Mouse (Mus musculus) v-Abl transformed pro-B cells (cell line): ENCODE results near the gene Cldn8.

ENCODE experiments used
- in situ Hi-C, 2 experiments: fragments of 400-800 bp; cut with MboI; formaldehyde crosslinking; loops; one replicate each; pipeline ENCODE4 v1.15.1; 2025; ENCODE audit not compliant: unreplicated experiment in 2 of 2

Cldn8 gene

DNA sequence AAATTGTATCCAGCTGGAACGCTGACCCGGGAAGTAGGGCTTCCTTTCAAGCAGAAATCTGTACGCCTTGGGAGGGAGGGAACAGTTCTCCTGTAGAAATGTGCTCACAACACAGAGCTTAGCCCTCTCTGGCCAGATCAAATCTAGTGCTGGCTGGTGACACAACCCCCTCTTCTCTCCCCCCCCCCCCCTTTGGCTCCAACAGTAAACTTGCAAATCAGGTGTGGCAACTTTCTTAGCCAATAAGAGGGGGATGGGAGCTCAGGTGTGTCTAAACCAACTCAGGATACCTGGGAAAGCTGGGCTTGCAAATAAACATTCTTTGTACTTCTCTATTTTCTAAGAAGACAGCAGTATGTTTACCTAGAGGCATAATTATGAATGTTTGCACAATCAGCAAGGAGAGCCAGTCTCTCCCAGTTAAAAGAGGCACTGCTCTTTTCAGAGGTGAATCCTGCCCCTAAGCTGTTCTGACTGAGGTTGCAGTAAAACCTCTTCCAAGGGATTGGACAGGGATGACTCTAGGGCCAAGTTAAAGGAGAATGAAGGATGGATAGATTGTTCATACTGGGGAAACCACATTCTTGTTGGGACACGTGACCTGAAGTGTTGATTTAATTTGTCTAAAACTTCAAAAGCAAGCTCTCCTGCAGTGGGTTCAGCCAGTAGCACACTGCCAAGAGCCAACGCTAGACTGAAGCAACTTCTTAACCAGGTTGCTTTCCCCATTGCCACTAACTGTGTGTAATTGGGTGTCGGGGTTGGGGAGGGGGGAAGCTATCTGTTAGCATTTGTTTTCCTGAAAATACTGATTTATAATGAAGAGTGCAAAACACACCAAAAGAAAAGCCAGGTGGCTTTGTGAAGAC is at the start of gene Cldn8:
TSS of gene Cldn8 (minus strand) at position 139 of the 869 bp plus-strand sequence.
- in situ Hi-C loops = no loop called here

DNA sequence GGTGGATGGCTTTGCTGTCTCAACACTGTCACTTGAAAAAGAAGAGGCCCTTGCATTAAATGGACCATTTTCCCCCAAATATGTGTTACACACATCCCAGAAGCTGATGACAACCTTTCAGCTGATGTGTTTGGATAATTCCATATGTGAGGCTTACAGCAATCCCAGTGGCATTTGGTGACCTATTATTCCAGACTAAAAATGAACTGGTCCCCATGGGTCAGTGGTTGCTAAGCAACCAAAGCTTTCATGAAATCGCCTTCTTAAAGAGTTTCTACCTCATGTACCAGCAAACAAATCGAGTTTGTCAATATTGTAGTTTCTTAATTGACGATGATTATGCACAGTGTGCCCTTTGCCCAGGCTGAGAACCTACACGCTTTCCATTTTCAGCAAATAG is 49.7 kb upstream of the Cldn8 start:
- in situ Hi-C loops = no loop called here

DNA sequence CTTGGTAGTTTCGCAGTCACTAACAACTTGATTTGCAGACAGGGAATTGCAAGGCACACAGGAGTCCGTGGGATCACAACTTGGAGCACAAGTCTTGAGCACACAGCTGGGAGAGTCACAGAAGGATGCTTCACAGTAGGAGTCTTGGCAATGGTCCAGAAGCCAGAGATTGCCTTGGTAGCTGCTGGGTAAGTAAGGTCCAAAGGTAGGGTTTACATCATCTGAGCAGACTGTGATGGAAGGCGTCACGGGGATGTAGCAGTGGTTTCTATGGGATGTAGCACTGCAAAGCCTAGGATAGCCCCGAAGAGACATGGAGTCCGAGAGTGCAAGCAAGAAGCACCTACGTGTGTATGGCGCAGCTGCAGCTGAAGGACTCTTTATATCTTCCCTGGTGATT is 48.9 kb upstream of the Cldn8 start, which contains the start of gene Krtap24-1:
TSS of gene Krtap24-1 (minus strand) at position 358 of the 400 bp plus-strand sequence.
- in situ Hi-C loops = no loop called here

DNA sequence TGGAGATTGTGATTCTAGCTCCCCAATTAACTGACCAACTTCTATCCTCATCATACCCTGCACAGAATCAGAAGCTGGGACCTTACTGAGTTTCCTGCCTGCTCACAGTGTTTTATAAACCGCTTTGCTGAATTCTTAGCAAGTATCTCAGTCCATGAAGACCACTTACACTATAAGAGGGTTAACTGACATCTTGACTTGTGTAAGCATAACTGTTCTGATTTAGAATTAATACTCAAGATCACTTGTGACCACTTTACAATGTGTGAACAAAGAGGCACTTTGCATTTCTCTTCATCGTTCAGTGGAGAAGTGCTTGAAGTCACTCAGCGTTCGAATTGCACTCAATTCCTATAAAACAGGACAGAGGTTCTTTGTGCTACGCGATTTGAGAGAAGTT is 41.6 kb upstream of the Cldn8 start:
- in situ Hi-C loops = no loop called here

DNA sequence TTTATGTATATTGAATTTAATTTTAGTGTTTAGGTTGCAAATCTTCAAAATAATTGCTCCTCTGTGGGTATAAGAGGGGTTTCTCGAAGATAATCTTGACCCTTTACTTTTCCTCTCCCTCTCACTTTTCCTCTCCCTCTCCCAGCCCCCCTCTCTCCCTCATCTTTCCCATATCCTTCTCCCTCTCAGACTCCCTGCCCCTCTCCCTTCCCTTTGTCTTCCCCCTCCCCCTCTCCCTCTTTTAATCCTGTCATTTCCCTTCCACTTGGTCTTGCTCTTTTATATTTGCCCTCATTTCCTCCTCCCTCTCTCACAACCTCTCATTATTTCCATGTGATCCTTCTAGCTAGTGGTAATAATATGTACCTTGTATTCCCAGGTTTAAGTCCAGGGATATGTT is 39.5 kb upstream of the Cldn8 start:
- in situ Hi-C loops = no loop called here

DNA sequence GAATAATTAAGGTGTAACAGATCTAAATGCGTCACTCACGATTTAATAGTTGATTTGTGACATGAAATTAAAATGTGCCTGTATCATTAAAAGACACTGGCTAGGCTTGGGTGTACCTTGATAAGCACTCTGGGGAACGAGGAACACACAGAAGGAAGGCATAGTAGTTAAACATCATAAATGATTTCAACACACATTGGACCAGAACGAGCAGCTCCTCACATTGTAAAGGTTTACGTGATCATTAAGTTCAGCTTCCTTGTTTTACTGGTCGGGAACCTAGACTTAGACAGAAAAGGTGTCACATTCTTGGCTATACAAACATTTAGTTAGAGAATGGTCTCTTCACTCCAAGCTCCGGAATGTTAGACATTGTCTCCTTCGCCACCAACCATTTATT is 37.3 kb upstream of the Cldn8 start:
- in situ Hi-C loops = no loop called here

DNA sequence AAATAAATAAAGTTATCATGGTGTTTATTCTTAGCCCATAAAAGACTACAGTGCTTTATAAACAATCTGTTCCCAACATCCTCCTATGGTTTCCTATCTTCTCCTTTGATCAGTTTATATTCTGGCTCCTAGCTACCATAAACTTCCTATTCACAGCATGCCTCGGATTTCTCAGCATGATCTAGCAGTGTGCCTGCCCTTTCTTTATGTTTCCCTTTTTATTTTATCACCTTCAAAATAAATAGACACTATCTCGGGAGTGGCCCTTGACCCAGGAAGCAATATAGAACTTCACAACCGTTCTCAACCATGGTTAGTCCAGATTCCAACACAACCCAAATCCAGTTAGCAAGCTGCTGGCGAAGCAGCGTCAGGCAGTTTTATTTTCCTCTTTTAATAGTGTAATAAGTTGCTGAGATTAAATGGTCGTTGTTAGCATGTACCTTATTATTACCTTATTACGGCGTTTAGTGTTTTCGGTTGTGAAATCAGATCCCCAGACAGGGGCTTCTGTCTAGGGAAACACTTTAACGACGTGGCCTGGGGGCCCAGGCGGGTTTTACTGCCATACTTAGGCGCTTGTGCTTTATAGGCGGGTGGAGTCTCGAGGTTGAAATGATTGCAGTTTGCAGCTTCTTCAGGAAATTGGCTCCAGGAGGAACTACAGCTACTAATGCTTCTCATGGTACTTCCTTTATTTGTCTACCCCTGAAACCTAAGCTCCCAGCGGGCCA is 36.7 kb upstream of the Cldn8 start:
- in situ Hi-C loops = no loop called here

DNA sequence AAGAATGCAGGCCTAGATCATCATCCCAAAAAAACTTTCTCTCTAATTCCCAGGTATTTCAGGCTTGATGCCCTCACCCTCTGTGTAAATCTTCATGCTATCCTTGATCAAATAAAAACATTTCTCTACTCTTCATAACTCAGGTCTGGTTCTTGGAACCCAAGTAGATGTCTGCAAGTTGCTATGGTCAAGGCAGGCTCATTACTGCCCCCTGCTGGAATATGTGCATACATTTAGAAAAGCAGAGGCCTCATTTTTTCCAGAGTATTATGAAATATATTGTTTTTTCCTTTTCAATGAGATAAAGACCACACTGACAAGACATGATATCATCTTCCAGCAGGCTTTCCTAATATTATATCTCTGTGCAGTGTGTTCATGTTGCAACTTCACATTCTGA is 29.8 kb upstream of the Cldn8 start:
- in situ Hi-C loops = no loop called here

DNA sequence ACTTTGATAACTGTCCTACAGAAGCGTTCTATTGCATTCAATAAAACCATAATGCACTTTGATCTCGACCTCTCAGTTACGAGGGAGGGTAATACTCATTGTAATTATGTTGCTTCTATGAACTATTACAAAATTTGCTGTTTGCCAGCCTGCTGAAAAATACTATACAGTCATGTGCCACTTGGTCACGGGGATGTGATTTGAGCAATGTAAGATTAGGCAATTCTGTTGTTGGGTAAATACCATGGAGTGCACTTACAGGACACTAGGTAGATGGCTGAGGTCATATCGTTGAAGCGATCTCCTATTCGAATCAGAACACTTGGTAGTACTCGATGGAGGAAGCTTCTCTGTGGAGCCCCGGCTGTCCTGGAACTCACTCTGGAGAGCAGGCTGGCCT is 20.4 kb upstream of the Cldn8 start:
- in situ Hi-C loops = no loop called here

DNA sequence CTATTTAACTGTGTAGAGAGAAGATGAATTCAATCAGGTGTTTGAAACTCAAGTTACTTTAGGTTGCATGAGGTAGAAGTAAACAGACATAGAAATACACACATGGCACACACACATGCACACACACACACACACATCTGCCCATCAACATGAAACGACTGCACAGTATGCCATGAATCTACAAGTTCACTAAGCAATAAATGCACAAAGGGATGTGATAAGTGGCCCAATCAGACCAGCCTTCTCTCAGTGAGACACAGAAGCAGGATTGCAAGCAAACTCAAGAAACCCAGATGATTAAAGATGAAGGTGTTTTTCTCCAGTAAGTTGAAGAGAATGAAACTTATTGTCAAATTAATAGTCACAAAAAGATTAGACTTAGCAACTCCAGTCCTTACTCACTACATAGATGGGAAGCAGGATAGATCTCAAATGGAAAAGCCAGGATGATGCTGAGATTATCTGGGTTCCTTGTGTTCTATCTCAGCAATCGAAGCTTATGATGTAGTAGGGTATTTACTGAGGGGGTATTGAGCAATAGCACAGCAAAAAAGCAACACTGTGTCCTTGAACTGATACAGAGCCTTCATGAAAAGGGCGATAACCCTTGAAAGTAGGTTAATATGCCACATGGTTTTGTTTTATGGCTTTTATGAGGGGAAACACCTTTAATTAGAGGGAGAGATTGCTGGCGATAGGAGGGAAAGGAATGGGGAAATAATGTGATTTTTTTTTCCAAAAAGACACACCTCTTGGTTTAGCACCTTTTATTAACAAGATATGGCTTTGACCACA is 13.1 kb upstream of the Cldn8 start:
- in situ Hi-C loops = no loop called here

DNA sequence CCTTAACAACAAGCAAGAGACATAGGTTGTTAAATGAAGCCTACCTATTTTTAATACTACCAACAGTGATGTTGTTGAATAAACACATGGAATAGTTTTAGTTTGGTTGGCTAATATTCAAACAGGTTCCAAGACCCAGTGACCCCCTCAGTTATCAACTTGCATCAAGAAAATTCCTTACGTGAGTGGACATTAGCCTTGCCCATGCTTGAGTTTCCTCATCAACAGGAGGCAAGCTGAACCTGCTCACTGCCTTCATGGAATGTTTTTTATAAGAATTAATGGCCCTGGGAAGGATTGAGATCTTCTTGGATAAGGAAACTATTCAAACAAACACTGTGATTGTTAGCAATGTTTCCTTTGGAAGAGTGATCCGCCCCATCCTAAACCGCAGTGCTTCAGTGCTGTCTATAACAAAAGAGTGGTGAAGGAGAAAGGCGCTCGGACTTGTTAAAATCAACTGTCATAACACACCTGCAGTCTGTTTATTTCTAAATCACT is 10.0 kb upstream of the Cldn8 start:
- in situ Hi-C loops = no loop called here

DNA sequence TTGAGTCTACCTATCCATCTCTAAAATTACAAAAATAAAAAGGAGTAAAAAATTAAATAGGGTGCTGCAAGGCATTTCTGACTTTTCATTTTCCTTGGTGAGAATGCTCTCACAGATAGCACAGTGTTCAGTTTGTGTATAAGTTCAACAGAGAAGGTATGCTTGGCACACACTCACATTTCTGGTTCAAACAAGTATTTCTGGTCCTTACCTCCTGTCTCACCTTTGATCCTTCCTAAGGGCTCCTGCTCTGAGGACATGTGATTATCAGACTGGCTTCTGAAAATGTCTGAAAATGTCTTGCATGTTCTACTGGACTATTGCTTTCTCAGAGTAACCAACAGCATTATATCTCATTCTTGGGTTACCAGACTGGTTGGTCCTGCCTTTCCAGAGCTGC is 7.2 kb upstream of the Cldn8 start:
- in situ Hi-C loops = no loop called here

DNA sequence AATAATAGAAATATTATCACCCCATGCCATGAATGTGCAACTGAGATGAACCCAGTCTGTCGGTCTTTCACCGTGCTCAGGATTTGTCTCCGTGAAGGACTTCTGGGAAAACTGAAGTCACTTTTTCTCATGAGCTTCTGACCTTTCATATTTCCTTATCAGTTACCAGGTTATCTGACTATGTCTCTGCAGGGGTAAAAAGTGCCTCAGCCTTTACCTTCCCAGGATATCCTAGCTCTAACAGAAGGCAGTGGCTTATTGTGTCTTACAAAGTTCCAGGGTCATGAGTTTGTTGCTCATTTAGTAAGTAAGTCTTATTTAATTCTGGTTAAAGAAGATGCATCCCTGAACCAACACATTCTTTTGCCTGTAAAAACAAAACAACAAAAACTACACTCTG is 6.7 kb upstream of the Cldn8 start:
- in situ Hi-C loops = no loop called here

DNA sequence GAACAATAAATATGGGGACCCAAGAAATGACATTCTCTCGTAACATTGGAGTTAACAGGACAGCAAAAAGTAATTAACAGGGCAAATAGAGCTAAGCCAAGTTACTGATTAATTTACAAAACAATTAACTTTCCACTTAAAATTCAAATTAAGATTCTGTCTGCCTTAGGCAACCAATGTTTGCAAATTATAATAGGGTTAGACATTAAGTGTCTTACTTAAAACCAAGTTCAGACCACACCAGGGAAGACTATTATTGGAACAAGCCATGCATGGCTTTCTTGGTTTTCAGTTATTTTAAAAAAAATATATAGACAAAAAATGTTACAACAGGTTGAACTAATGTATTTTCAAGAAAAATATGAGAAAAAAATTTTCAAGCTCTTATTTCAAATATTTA is 6.1 kb upstream of the Cldn8 start:
- in situ Hi-C loops = no loop called here

DNA sequence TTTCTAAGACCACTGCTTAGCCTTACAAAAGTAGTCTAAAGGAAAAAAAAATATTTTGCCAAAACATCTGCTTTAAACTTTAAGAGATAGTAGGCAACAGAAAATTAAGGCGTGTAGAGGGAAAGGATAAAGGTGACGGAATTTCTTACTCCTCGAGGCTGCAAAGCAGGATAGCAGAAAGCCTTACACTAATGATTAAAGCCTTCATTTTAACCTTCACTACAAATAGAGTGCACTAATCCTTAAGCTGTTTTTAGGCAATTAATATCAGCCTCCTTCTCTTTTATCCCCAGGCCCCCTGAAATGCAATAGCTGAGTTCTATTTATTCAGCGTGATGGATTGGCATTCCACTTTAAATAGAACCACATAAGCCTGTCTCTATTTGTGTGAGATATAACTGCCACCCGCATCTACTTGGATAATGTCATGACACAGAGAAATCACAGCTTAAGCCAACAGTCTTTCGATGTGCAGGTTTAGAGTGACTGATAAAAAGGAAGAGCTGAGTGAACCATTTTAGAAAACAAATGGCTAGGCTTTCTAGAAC is 1.3 kb downstream of the Cldn8 start:
- in situ Hi-C loops = no loop called here

DNA sequence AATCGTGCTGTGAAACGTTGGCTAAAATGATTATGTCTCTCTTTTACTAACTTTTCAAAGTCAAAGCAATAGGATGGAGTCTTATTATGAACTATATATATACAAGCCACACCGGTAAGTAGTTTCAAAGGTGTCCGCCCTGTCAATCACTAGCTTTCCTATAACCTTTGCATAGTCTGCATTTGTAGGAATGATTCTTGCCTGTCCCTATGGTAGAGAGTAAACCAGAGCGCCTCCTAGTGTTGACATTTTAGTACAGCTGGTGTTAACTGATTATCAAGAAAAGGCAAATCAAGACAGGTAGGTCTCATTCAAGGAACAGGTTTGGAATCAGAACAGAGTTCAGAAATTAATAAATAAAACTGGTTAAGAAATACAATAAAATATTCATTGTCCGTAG is 20.5 kb downstream of the Cldn8 start:
- in situ Hi-C loops = no loop called here

DNA sequence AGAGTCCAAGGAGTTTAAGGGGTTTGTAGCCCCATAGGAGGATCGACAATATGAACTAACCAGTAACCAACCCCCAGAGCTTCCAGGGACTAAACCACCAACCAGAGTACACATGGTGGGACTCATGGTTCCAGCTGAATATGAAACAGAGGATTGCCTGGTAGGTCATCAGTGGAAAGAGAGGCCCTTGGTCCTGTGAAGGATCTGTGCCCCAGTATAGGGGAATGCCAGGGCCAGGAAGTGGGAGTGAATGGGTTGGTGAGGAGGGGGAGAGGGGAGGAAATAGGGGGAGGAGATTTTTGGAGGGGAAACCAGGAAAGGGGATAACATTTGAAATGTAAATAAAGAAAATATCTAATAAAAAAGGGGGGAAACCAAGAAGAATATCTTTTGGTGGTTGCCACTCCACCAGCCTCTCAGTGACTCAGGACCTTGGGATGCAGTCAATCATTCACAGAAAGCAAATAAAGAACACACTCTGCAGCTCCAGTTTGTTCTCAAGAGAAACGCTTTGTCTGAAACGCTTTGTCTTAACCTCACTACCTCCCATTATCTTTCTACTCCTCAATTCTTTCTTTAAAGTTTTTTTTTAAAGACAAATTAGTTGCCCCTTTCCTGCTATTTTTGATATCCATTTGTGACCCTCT is 23.0 kb downstream of the Cldn8 start:
- in situ Hi-C loops = no loop called here

DNA sequence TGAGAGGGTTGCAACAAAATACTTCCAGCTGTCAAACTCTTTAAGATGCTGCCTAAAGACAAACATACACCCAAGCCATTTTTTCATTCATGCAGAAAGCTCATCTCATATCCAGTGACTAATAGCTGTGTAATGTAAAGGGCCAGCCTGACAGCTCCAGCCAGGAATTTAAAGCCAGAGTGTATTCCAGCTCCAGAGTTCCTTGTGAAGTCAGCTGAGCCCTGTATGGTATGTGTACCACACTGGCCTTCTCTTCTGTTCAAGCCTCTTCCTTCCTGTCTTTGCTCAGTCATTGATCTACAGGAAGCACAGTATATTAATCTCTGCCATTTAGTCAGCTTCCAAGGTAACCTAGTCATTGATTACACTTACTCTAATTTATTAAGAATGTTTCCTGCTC is 51.6 kb downstream of the Cldn8 start:
- in situ Hi-C loops = no loop called here
